Mouse (Mus musculus): Measurements from ENCODE around the gene Camk2n1. TPM values are rescaled to one million over a fixed set of nuclear protein-coding genes. Genes with fewer than 3 reads are reported as not detected.
"Not testable (repeated sequence)": the region's sequence is repeated elsewhere in the genome, so short reads cannot be mapped to it uniquely, and the experiment has no call there.

Gene Camk2n1
- polyA plus RNA-seq, 2 experiments = 2.1 to 7.8 TPM

- Histone ChIP-seq H3K4me2 (replicated peaks; ENCODE audit: low read depth, low read length, severe bottlenecking) (no peak overlapping the region), H3K27ac (replicated peaks; ENCODE audit: low read depth, low read length) (no peak overlapping the region), H3K4me1 (ENCODE audit: control insufficient read depth, insufficient read depth, low read length) (no peaks in the 10 kb centered on the region), H3K27me3 (ENCODE audit: control insufficient read depth, insufficient read depth, low read length) (peaks cover 7% of the 10 kb centered on the region), H3K9ac (ENCODE audit: low read depth, low read length, severe bottlenecking) (no peak overlapping the region), H3K4me3 (replicated peaks; ENCODE audit: low read length) (no peak overlapping the region), H3K36me3 (ENCODE audit: control insufficient read depth, insufficient read depth, low read length) (no peaks in the 10 kb centered on the region), H3K9me3 (ENCODE audit: control insufficient read depth, low read length) (no peaks in the 10 kb centered on the region)
- ATAC-seq (ENCODE audit: low FRiP score, low read depth) = no peak
- DNase-seq (ENCODE audit: low spot score) = no peak
- TF ChIP-seq POLR2A (IDR thresholded peaks at IDR 0.05; ENCODE audit: borderline replicate concordance, extremely low read depth, insufficient read depth, insufficient read length) = no peak
- WGBS = 20% methylated on average over 6 of the region's 6 CpGs
Observed at GRCm38 (mm10) chr4:138414725-138415124, 39.4 kb upstream of the Camk2n1 start.

DNA sequence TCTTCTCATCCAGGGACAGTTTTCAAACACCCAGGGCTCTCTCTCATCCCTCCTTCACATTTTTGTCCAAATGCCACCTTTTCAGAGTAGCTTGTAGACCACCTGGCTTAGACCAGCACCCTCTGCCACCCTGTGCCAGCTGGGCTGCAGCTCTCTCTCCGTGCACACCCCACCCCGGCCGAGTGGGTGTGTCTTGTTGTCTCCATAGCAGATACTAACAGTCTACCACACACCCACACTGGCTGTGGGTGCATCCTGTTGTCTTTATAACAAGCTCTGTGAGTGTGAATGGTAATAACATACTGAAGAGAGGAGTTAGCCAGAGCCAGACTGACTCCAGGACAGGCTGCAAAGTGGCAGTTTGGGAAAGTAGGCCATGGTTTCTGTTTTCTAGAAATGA is 38.1 kb upstream of the Camk2n1 start:
- Histone ChIP-seq H3K9ac (ENCODE audit: low read depth, low read length, severe bottlenecking) (no peak overlapping the region), H3K4me1 (ENCODE audit: control insufficient read depth, insufficient read depth, low read length) (no peaks in the 10 kb centered on the region), H3K4me2 (replicated peaks; ENCODE audit: low read depth, low read length, severe bottlenecking) (no peak overlapping the region), H3K27ac (replicated peaks; ENCODE audit: low read depth, low read length) (no peak overlapping the region), H3K27me3 (ENCODE audit: control insufficient read depth, insufficient read depth, low read length) (peaks cover under 1% of the 10 kb centered on the region; the same call in 1 of the 2 replicates), H3K36me3 (ENCODE audit: control insufficient read depth, insufficient read depth, low read length) (no peaks in the 10 kb centered on the region), H3K9me3 (ENCODE audit: control insufficient read depth, low read length) (no peaks in the 10 kb centered on the region), H3K4me3 (replicated peaks; ENCODE audit: low read length) (no peak overlapping the region)
- DNase-seq (ENCODE audit: low spot score) = no peak
- no peak for ATAC-seq (ENCODE audit: low FRiP score, low read depth)
- WGBS = 77% methylated on average over 3 of the region's 3 CpGs
- no peak for TF ChIP-seq POLR2A (IDR thresholded peaks at IDR 0.05; ENCODE audit: borderline replicate concordance, extremely low read depth, insufficient read depth, insufficient read length)

DNA sequence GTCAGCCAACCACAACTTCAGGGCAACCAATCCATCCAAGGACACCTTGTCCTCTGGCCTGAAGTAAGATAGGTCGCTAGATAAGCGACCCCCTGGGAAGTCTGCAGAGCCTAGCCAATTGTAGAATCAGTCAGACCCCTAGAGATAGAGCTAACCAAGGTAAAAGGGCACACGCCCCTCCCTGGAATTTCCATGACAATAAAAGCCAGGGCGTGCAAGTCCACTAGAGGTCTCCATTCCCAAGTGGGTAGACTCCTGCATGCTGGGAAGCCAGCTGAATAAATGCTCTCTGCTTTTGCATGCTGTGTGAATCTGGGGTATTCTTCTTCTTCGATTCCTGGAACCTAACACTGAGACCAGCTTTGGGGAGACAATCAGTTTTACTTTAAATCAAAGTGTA is 37.7 kb upstream of the Camk2n1 start:
- Histone ChIP-seq H3K9me3 (ENCODE audit: control insufficient read depth, low read length) (no peaks in the 10 kb centered on the region), H3K27ac (replicated peaks; ENCODE audit: low read depth, low read length) (no peak overlapping the region), H3K4me3 (replicated peaks; ENCODE audit: low read length) (no peak overlapping the region), H3K4me1 (ENCODE audit: control insufficient read depth, insufficient read depth, low read length) (no peaks in the 10 kb centered on the region), H3K4me2 (replicated peaks; ENCODE audit: low read depth, low read length, severe bottlenecking) (no peak overlapping the region), H3K36me3 (ENCODE audit: control insufficient read depth, insufficient read depth, low read length) (no peaks in the 10 kb centered on the region), H3K27me3 (ENCODE audit: control insufficient read depth, insufficient read depth, low read length) (no peaks in the 10 kb centered on the region), H3K9ac (ENCODE audit: low read depth, low read length, severe bottlenecking) (no peak overlapping the region)
- TF ChIP-seq POLR2A (IDR thresholded peaks at IDR 0.05; ENCODE audit: borderline replicate concordance, extremely low read depth, insufficient read depth, insufficient read length) = no peak
- WGBS = 57% methylated on average over 5 of the region's 5 CpGs
- ATAC-seq (ENCODE audit: low FRiP score, low read depth) = no peak
- DNase-seq (ENCODE audit: low spot score) = no peak

DNA sequence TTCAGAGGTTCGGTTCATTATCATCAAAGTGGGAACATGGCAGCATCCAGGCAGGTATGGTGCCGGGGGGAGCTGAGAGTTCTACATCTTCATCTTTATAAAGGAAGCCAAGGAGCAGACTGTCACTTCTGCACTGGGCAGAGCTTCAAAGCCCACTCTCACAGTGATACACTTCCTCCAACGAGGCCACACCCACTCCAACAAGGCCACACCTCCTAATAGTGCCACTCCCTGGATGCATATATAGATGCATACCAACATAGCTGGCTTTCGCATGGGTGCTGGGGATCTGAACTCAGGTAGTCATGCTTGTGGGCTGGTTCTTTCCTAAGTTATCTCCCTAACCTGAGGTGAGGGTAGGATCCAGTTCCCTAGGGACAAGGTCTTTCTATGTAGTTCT is 36.2 kb upstream of the Camk2n1 start:
- Histone ChIP-seq H3K36me3 (ENCODE audit: control insufficient read depth, insufficient read depth, low read length) (no peaks in the 10 kb centered on the region), H3K4me3 (replicated peaks; ENCODE audit: low read length) (no peak overlapping the region), H3K4me2 (replicated peaks; ENCODE audit: low read depth, low read length, severe bottlenecking) (no peak overlapping the region), H3K27me3 (ENCODE audit: control insufficient read depth, insufficient read depth, low read length) (no peaks in the 10 kb centered on the region), H3K4me1 (ENCODE audit: control insufficient read depth, insufficient read depth, low read length) (no peaks in the 10 kb centered on the region), H3K9me3 (ENCODE audit: control insufficient read depth, low read length) (no peaks in the 10 kb centered on the region), H3K9ac (ENCODE audit: low read depth, low read length, severe bottlenecking) (no peak overlapping the region), H3K27ac (replicated peaks; ENCODE audit: low read depth, low read length) (no peak overlapping the region)
- 79% methylated on average over 4 of the region's 4 CpGs for WGBS
- no peak for TF ChIP-seq POLR2A (IDR thresholded peaks at IDR 0.05; ENCODE audit: borderline replicate concordance, extremely low read depth, insufficient read depth, insufficient read length)
- no peak for ATAC-seq (ENCODE audit: low FRiP score, low read depth)
- no peak for DNase-seq (ENCODE audit: low spot score)

DNA sequence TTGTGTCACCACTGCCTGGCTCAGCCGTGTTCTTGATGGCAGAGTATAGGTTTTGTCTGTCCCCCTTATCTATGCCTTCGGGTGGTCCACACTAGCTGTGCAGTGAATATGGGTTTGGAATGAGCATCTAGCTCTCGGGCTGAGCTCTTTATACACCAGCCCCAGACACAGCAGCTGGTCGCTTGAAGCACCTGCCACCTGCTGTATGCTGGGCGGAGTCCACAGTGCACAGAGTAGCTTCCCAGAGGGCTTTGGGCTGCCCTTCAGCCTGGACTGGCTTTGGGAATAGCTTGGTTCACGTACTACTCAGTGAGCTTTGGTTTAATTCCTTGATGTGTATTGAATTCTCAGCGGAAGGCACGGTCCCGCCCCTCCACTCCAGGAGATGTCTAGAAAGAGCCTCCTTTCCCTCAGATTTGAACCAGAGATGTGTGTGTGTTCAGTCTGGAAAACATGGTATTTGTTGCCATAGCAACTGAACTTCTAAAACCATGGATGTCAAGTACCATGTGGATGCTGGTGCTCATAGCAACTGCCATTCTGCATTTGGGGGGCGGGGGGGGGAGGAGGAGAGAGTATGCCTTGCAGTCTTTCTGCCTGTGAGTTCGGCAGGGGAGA is 35.7 kb upstream of the Camk2n1 start:
- Histone ChIP-seq H3K36me3 (ENCODE audit: control insufficient read depth, insufficient read depth, low read length) (no peaks in the 10 kb centered on the region), H3K4me3 (replicated peaks; ENCODE audit: low read length) (no peak overlapping the region), H3K27me3 (ENCODE audit: control insufficient read depth, insufficient read depth, low read length) (no peaks in the 10 kb centered on the region), H3K27ac (replicated peaks; ENCODE audit: low read depth, low read length) (no peak overlapping the region), H3K4me2 (replicated peaks; ENCODE audit: low read depth, low read length, severe bottlenecking) (no peak overlapping the region), H3K4me1 (ENCODE audit: control insufficient read depth, insufficient read depth, low read length) (no peaks in the 10 kb centered on the region), H3K9ac (ENCODE audit: low read depth, low read length, severe bottlenecking) (no peak overlapping the region), H3K9me3 (ENCODE audit: control insufficient read depth, low read length) (no peaks in the 10 kb centered on the region)
- 60% methylated on average over 11 of the region's 11 CpGs for WGBS
- ATAC-seq (ENCODE audit: low FRiP score, low read depth) (no peak), DNase-seq (ENCODE audit: low spot score) (no peak)
- no peak for TF ChIP-seq POLR2A (IDR thresholded peaks at IDR 0.05; ENCODE audit: borderline replicate concordance, extremely low read depth, insufficient read depth, insufficient read length)

DNA sequence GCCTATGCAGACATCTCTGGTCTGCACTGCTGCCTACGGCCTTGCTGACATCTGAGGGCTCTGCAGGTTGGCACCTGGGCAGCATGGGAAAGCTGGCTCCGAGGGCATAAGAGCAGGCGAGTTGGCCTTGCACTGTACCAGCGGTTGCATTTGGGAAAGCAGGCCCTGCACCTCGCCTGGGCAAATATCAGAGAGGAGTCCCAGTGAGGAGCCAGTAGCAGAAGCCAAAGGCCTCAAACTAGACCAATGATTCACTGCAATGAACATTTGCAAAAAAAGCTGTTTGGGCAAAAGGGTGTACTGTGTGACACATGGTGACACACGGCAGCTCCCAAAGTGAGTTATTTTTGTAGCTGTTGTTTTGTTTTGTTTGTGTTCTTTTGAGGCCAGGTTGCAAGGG is 29.1 kb upstream of the Camk2n1 start:
- no peaks in the 10 kb centered on the region for H3K9me3 ChIP-seq (ENCODE audit: control insufficient read depth, low read length)
- DNase-seq (ENCODE audit: low spot score) = no peak
- no peak for TF ChIP-seq POLR2A (IDR thresholded peaks at IDR 0.05; ENCODE audit: borderline replicate concordance, extremely low read depth, insufficient read depth, insufficient read length)
- H3K4me1 ChIP-seq (ENCODE audit: control insufficient read depth, insufficient read depth, low read length) = no peaks in the 10 kb centered on the region
- no peaks in the 10 kb centered on the region for H3K27me3 ChIP-seq (ENCODE audit: control insufficient read depth, insufficient read depth, low read length)
- no peak overlapping the region for H3K4me3 ChIP-seq (replicated peaks; ENCODE audit: low read length)
- no peak for ATAC-seq (ENCODE audit: low FRiP score, low read depth)
- no peak overlapping the region for H3K9ac ChIP-seq (ENCODE audit: low read depth, low read length, severe bottlenecking)
- no peaks in the 10 kb centered on the region for H3K36me3 ChIP-seq (ENCODE audit: control insufficient read depth, insufficient read depth, low read length)
- 85% methylated on average over 6 of the region's 6 CpGs for WGBS
- no peak overlapping the region for H3K27ac ChIP-seq (replicated peaks; ENCODE audit: low read depth, low read length)
- no peak overlapping the region for H3K4me2 ChIP-seq (replicated peaks; ENCODE audit: low read depth, low read length, severe bottlenecking)

- not testable (repeated sequence) for H3K36me3 ChIP-seq (ENCODE audit: control insufficient read depth, insufficient read depth, low read length); H3K27ac ChIP-seq (replicated peaks; ENCODE audit: low read depth, low read length); ATAC-seq (ENCODE audit: low FRiP score, low read depth); DNase-seq (ENCODE audit: low spot score); H3K9me3 ChIP-seq (ENCODE audit: control insufficient read depth, low read length); H3K4me3 ChIP-seq (replicated peaks; ENCODE audit: low read length); H3K9ac ChIP-seq (ENCODE audit: low read depth, low read length, severe bottlenecking); H3K4me2 ChIP-seq (replicated peaks; ENCODE audit: low read depth, low read length, severe bottlenecking); H3K27me3 ChIP-seq (ENCODE audit: control insufficient read depth, insufficient read depth, low read length); H3K4me1 ChIP-seq (ENCODE audit: control insufficient read depth, insufficient read depth, low read length)
- 89% methylated on average over 14 of the region's 14 CpGs for WGBS
Observed at GRCm38 (mm10) chr4:138425604-138426003, 28.5 kb upstream of the Camk2n1 start.

Data from limb, embryonic 14.5 days (tissue).